Mouse (Mus musculus): ENCODE results near the gene Abo.
"Not testable (repeated sequence)": the region's sequence is repeated elsewhere in the genome, so short reads cannot be mapped to it uniquely, and the experiment has no call there.

The Abo gene

GRCm38 (mm10) chr2:26864879-26865278 lies at the start of gene Abo:
Gene Abo (minus strand): TSS chr2:26864979.
- no peak for DNase-seq (ENCODE audit: low spot score)

GRCm38 (mm10) chr2:26914148-26914941 lies 49.6 kb upstream of the Abo start:
- no peak for DNase-seq (ENCODE audit: low spot score)

DNA sequence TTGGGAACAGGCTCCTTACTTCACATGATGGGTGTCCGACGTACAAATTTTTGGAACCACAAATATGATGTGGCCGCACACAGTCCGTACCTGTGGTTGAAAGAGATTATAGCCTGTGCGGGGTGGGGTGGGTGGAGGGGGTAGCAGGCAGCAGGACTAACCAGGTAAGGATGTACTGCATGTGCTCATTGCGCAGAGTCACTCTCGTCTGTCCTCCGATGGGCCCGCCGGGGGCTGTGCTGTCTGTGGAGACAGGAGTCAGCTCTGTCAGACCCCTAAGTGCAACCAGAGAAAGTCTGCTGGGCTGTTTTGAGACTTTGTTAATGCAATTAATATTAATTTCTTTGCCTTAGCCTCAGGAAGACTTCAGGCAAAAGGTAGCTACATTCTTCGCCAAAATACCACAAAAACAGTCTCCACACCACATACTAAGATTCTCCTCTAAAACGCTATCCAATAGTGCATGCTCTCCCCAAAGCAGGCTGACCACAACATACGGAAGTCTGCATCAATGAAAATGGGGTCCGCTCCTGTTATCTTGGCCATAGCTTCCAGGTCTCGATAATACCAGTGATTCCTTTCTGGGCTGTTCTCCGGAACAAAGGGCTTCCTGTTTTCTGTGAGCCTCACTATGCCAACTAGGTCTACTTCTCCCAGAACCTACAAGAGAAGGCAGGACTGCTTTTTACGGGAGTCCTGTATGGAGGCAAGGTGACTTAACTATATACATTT lies 48.8 kb upstream of the Abo start:
- DNase-seq (ENCODE audit: low spot score): no peak

DNA sequence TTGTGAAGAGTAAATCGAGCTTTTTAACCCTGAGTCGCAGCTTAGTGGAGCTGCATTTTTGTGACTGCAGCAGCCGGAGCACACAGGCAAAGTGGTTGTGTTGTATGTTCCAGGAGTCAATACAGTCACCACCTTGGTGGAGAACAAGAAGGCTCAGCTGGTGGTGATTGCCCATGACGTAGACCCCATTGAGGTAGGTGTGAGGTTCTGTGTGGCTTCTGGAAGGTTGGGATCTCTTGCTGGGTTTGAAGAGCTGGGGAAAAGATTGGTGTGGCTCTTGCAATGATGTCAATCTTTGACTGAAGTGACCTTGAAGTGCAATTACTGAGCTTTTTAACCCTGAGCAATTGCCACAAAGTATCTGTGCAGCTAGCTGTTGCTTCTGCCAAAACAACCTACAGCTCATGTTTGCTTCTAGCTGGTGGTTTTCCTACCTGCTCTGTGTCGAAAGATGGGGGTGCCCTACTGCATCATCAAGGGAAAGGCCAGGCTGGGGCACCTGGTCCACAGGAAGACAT lies 47.5 kb upstream of the Abo start:
- DNase-seq (ENCODE audit: low spot score): no peak

GRCm38 (mm10) chr2:26910994-26911765 lies 46.4 kb upstream of the Abo start:
- DNase-seq (ENCODE audit: low spot score): peak; percentile 76

- DNase-seq (ENCODE audit: low spot score): peak; percentile 99
These were observed 45.6 kb upstream of the Abo start, which contains the start of the genes Med22 and Rpl7a for GRCm38 (mm10) chr2:26910124-26910993. Gene Med22 (minus strand): TSS chr2:26910677. Gene Rpl7a (plus strand): TSS chr2:26910764.

GRCm38 (mm10) chr2:26909387-26909784 lies 44.6 kb upstream of the Abo start:
- no peak for DNase-seq (ENCODE audit: low spot score)

- DNase-seq (ENCODE audit: low spot score): no peak
These were observed 44.1 kb upstream of the Abo start for GRCm38 (mm10) chr2:26908710-26909386.

- peak; percentile 80 for DNase-seq (ENCODE audit: low spot score)
These were observed 42.3 kb upstream of the Abo start for GRCm38 (mm10) chr2:26907109-26907508.

- no peak for DNase-seq (ENCODE audit: low spot score)
These were observed 41.7 kb upstream of the Abo start for GRCm38 (mm10) chr2:26906431-26906830.

- no peak for DNase-seq (ENCODE audit: low spot score)
These were observed 41.2 kb upstream of the Abo start for GRCm38 (mm10) chr2:26905936-26906335.

- no peak for DNase-seq (ENCODE audit: low spot score)
These were observed 38.5 kb upstream of the Abo start for GRCm38 (mm10) chr2:26903311-26903710.

DNA sequence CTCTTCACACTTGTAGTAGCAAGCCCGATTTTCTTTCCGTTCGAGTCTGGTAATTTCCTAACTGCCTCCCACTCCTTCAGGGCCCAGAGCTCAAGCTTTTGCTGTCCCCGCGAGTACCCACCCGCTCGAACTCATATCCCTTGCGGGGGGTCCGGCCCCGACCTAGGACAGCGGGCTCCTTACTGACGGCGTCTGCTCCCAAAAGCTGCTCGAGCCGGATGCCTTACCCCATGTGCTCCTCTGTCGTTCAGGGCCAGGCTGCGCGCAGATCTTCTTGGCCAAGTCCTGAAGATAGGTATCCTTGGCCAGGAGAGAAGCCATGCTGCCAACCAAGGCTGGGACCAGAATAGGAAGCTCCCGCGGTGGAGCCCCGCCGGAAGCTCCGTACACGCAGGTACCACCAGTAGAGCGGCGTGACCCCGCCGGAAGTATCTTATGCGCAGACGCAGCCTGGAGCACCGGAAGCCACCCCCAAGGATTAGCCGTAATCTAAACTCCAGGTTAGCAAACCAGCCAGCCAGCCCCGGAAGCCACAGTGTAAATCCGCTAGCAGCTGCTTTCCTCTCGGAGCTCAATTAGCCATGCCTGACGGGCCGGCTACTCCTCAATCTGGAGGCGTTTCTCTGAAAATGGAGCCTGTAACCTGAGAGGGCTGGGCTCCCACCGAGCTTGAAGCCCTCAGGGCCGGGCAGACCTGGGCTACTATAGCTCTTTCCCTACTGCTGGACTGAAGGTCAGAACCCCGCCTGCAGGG lies 37.9 kb upstream of the Abo start, which contains the start of gene Surf6:
Gene Surf6, minus strand, starts transcription at position 413 of the 754 bp plus-strand sequence.
- peak; percentile 97 for DNase-seq (ENCODE audit: low spot score)

DNA sequence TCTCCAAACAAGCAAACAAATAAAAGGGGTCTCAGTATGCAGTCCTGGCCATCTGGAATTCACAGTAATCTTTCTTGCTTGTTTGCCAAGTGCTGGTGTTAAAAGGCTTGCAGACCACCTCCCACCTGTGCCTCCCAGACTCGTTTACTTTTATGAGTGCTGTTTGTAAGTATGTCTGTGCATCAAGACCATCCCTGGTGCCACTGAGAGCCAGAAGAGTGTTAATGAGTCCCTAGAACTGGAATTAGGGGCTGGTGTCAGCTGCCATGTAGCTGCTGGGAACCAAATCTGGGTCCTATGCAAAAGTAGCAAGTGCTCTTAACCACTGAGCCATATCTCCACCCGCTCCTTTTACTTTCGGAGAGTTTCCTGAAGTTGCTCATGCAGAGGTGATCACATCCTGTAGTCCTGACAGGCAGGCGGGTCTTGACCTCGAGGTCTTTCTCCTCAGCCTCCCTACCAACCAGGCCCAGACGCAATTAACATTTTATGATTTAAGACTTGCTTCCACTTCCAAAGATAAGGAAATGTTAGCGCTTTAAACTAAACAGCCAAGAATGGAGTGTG lies 37.1 kb upstream of the Abo start:
- no peak for DNase-seq (ENCODE audit: low spot score)

DNA sequence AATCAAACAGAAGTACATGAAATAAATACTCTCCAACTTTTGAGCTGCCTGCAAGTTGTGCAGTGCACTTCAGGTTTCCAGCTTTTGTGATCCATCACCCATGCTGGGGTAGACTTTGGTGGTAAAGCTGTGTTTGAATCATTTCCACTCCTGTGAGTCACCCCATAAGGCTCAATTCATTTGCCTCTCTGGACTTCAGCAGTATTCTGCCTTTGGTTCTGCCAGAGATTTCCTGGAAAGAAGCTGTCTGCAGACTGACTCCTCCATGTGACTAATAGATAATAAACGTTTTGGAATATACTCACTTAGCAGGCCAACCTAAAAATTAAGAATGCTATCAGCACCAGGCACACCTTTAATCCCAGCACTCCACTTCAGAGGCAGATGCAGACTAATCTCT lies 36.0 kb upstream of the Abo start:
- DNase-seq (ENCODE audit: low spot score): no peak

GRCm38 (mm10) chr2:26895898-26896297 lies 31.1 kb upstream of the Abo start:
- no peak for DNase-seq (ENCODE audit: low spot score)

- DNase-seq (ENCODE audit: low spot score): not testable (repeated sequence)
These were observed 21.4 kb upstream of the Abo start for GRCm38 (mm10) chr2:26886170-26886569.

DNA sequence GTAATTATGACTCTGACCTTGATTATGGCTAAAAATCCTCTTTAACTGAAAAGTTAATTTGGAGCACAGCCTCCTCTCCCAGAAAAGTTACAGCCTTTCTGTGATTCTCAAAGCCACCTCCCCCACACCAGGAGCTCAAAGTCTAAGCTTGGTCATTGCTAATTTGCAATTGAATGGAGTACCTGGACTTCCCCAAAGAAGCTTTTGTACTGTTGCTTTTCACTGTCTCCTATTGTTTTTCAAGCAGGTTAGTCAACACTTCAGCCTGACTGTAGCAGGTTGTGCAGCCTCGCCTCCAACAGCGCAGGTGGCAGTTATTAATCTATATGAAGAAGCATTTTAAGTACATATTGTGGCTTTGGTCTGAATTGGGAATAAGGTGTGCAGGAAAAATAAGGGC lies 20.8 kb upstream of the Abo start:
- not testable (repeated sequence) for DNase-seq (ENCODE audit: low spot score)

GRCm38 (mm10) chr2:26878571-26878970 lies 13.8 kb upstream of the Abo start:
- DNase-seq (ENCODE audit: low spot score): no peak
